Mouse (Mus musculus): Measurements from ENCODE around the gene Tpp1.

Gene Tpp1

DNA sequence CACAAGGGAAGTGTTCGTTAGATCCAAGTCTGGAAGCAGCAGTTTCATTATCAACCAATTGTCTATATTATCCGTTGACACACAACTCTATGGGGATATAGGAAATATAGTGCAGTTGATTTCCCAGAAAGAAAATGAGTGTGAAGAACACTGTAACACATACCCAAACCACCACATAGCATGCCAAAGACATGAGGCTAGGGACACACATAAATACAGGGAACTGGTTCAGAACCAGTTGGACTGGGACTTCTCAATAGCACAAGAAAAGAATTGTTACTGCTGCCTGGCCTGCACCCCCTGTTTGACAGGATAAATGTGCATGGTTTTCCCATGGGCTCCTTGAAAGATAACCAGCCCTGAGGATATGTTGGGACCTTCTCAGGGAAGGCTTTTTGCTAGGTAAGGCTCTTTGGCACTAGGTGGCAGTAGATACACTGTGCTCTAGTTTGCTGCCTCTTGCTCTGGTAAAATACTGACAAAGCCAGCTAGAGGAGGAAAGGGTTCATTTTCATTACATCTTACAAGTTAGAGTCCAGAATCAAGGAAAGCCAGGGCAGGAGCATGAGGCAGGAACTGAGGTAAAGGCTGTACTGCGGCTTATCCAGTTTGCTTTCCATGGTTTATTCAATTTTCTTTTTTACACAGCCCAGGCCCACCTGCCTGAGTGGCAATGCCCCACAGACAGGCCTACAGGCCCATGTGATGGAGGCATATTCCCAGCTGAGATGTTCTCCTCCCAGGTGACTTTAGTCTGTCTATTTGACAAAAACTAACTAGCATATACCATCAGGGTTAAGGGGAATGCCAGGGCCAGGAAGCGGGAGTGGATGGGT, 25.7 kb downstream of the Tpp1 start:
- peak; percentile 38 to 59 for DNase-seq

DNA sequence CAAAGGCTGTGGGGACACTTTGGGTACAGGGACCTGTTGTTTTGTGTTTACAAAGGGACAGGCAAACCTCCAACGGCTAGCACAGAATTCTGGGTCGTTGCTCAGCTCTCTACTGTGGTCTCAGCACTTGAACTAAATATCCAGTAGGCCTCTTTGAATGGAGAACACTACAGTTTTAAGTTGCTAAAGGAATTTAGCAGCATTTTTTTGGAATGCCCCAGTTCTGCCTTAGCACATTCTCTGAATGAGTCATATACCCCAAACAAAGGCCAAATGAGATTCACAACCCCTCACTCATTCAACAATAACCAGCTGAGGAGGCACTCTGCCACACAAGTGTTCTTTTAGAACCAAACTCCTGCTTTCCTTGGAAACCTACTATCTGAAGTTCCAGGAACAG, 30.1 kb downstream of the Tpp1 start:
- DNase-seq: no peak

DNA sequence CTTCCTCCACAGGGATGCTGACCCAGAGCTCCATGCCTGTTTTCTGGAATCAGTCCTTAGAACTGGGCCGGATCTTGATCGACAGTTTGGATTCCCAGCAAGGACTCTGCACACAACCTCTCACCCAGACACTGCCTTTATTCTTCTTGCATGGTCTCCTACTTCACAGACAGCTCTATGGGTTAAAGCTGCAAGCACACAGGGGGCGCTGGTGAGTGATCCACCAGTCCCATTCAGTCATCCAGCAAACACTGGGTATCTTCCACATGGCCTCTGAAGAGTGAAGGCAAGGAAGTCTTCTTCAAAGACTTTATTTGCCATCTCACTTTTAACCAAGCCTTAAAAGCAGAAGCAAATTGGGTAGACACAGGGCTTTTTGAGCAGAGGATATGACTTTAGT, 36.7 kb downstream of the Tpp1 start:
- no peak for DNase-seq

DNA sequence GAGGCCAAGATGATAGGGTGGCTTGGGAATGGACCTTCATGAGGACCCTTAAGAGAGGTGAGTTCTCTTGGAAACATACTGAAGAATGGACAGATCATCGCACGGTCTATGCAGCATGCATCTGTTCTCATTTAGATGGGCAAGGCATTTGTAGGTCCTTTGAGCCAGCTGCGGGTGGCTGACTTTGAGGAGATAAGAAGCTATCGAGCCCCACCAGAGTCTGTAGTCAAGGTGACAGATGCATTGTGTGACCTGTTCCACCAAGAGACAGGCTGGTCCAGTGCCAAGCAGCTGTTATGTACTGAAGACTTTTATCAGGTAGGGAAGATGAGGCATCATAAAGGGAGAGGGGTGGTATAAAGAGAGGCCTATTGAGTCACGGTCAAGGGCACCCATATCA, 43.3 kb downstream of the Tpp1 start:
- no peak for DNase-seq

DNA sequence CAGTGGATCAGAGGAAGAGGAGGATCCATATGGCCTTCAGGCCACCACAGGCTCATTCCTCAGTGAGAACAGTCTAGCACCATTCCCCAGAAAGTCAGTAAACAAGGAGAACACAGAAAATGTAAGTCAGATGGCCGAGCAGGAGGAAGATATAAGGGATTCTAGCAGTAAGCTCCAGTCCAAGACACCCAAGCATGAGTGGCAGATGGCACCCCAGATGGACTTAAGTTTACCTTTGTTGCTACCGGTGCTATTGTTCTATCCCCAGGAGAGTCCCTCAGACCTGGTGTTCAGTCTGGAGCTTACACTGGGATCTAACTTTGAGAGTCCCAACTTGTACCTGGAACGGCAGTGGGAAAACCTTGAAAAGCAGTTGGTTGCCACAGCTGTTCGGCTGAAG, 48.2 kb downstream of the Tpp1 start:
- no peak for DNase-seq

DNA sequence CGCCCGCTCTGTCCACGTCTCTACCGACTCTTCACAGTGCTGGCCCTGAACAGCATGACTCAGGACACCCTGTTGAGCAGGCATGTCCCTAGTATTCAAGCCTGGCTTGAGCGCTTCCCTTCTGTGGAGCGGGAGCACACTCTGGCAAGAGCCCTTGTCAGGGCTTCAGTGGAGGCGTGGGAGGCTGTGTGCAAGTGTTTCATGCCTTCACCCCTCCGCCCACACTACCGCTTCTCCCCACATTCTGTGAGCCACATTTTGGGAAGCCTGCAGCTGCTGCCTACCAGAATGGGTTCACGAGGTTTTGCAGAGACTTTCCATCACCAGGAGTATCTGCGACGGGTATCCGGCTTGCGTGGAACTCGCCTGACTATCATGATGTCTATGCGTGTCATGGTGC, 48.9 kb downstream of the Tpp1 start:
- no peak for DNase-seq

Measured in lung, adult 18-20 months (tissue).